Mouse (Mus musculus) Patski (cell line): ENCODE measurements at regions not wholly inside any gene's neighbourhood (a gene's known extent, or its start where the extent isn't known, plus 50 kb on each side); places are given as distances from the start of the nearest gene placed in this dataset.

Experiments
- ATAC-seq: fragments of 100-300 bp; one replicate; pipeline ENCODE4 v1.8.0; 2021
- CTCF ChIA-PET: fragments of 350-600 bp; sonication (Branson Sonifier 250); formaldehyde crosslinking; loops from one replicate; lab custom pipeline; 2022; ENCODE audit warnings: inconsistent platforms; lab: Charles Lee
- POLR2A ChIA-PET: fragments of 350-600 bp; sonication (Branson Sonifier 250); formaldehyde crosslinking; loops from one replicate; lab custom pipeline; 2022; ENCODE audit warnings: antibody characterized with exemption, inconsistent platforms; lab: Charles Lee
- DNase-seq: peaks from one replicate; pipeline ENCODE4 v3.0.0-alpha.2; 2011; ENCODE audit warnings: low read depth, low spot score
- H3K27me3 ChIP-seq: fragments of 371-371 bp; one replicate; pipeline ENCODE4 v1.5.1; 2021
- CTCF ChIP-seq: fragments of 100-300 bp; IDR thresholded peaks from one replicate; pipeline ENCODE4 v1.5.1; 2021
- in situ Hi-C: fragments of 300-500 bp; cut with MboI; formaldehyde crosslinking; loops from 3 replicates; pipeline ENCODE4 v1.11.1; 2018; ENCODE audit warnings: low pct_unique_long_range_greater_than_20kb, mixed read lengths

GRCm38 (mm10) chr12:49449396-49449795, 64.4 kb downstream of the Gm43517 start:
- ChIA-PET POLR2A (no interaction called here), CTCF (no interaction called here)
- in situ Hi-C loops, result no loop called here
- no peak for DNase-seq
- TF ChIP-seq CTCF, result no peak
- ATAC-seq, result no peak
- no peaks in the 10 kb centered on the region for H3K27me3 ChIP-seq

GRCm38 (mm10) chr12:49468059-49468458, 83.1 kb downstream of the Gm43517 start:
- DNase-seq (no peak), ATAC-seq (no peak)
- ChIA-PET CTCF (no interaction called here), POLR2A (no interaction called here)
- TF ChIP-seq CTCF, result no peak
- in situ Hi-C loops, result no loop called here
- H3K27me3 ChIP-seq, result no peaks in the 10 kb centered on the region

DNA sequence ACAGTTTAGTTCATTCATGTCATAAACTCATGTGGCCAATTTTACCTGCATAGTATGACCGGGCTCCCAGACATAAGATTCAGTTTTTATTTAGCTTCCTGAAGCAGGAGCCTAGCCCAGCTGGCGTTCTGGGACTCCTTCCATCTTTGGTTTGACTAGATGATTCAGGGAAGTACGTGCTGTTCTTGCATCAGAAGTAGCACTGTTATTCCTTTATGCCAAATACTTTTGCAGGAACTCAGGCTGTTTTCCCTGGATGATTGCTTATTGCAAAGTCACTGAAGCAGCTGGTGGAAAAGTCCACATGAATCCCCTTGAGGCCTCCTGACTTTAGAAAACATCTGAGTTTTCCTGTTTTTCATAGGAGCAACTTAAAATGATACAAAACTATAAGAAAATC, 88.4 kb downstream of the Gm43517 start:
- in situ Hi-C loops, result no loop called here
- ChIA-PET POLR2A (no interaction called here), CTCF (interaction anchor here (1.2 kb wide), 1 partner anchor 17 kb away, joined by 3 read pairs; no protein-coding TSS in a partner anchor)
- no peak for TF ChIP-seq CTCF
- no peak for ATAC-seq
- no peak for DNase-seq
- H3K27me3 ChIP-seq, result no peaks in the 10 kb centered on the region

DNA sequence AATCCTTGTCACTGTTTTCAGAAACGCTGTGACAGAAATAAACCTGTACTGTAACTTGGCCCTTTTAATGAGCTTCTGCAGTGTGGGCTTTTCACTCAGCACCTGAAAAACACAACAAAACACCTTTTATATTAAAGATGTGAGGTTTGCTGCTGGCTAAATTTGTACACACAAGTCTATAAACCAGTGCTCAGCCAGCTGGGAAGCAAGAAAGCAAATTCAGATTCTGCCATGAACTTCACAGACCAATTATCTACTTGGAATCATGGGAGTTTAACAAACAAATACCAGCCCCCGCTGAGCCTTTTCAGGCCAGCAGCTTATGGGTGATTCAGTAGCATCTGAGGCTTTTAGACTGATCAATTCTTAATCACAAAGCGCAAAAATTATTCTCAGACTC, 95.7 kb downstream of the Gm43517 start:
- no peaks in the 10 kb centered on the region for H3K27me3 ChIP-seq
- ChIA-PET CTCF (interaction anchor here (0.8 kb wide), 1 partner anchor 10 kb away, joined by 3 read pairs; no protein-coding TSS in a partner anchor), POLR2A (no interaction called here)
- in situ Hi-C loops, result no loop called here
- DNase-seq (no peak), ATAC-seq (no peak)
- no peak for TF ChIP-seq CTCF

DNA sequence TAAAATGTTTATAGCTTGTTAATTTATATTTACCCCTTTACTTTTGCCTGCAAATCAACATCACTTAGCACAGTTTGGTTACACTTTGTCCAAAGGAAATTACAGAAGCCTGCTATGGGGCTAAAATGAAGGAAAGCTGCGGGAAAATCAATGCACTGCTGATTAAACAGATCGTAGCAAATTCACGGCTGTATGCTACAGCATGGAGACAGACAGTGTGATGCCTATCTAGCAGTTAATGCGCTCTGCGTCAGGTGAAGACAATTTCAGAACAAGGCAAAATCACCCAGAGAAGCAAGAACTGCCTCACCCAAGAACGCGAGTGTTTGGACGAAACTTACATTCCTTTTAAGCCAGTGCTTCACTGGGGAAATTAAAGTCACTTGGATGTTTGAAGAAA, 96.2 kb downstream of the Gm43517 start:
- CTCF ChIA-PET, result no interaction called here

GRCm38 (mm10) chr12:49482367-49482766, 97.4 kb downstream of the Gm43517 start:
- in situ Hi-C loops, result no loop called here
- TF ChIP-seq CTCF, result no peak
- H3K27me3 ChIP-seq, result no peaks in the 10 kb centered on the region
- CTCF ChIA-PET, result no interaction called here
- ATAC-seq (no peak), DNase-seq (no peak)
- POLR2A ChIA-PET, result no interaction called here

More for the DNA sequence above, 96.2 kb downstream of the Gm43517 start:
- ATAC-seq, result no peak
- in situ Hi-C loops, result no loop called here
- POLR2A ChIA-PET, result no interaction called here
- no peaks in the 10 kb centered on the region for H3K27me3 ChIP-seq
- TF ChIP-seq CTCF, result no peak
- no peak for DNase-seq

GRCm38 (mm10) chr12:49484070-49484770, 99.2 kb downstream of the Gm43517 start:
- in situ Hi-C loops, result no loop called here
- no peaks in the 10 kb centered on the region for H3K27me3 ChIP-seq
- no peak for TF ChIP-seq CTCF
- CTCF ChIA-PET, result no interaction called here
- POLR2A ChIA-PET, result no interaction called here
- no peak for ATAC-seq
- no peak for DNase-seq

DNA sequence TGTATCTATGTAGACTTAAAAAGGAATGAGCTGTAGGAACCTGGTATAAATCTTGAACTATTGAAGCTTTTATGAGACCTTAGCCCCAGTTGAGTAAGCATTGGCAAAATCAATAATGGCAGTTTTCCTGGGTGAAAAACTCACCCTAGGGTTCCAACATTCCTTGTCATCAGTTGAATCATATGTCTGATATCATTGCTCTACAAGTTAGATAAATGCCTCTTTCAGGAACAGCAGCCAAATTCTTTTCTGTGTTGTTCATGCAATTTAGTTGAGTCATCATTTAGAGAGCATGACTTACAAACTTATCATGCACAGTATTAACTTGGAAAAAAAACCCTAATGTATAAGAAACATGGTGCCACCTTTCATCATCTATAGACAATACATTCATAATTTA, 128.2 kb downstream of the Gm43517 start:
- H3K27me3 ChIP-seq, result no peaks in the 10 kb centered on the region
- ChIA-PET CTCF (no interaction called here), POLR2A (no interaction called here)
- TF ChIP-seq CTCF, result no peak
- ATAC-seq (no peak), DNase-seq (no peak)
- in situ Hi-C loops, result no loop called here

GRCm38 (mm10) chr12:49514616-49515015, 129.6 kb downstream of the Gm43517 start:
- TF ChIP-seq CTCF, result no peak
- DNase-seq (no peak), ATAC-seq (no peak)
- H3K27me3 ChIP-seq, result no peaks in the 10 kb centered on the region
- ChIA-PET CTCF (no interaction called here), POLR2A (no interaction called here)
- in situ Hi-C loops, result no loop called here
